Mouse (Mus musculus): Measurements from ENCODE around the gene Rpl37a. TPM values are rescaled to one million over a fixed set of nuclear protein-coding genes. Genes with fewer than 3 reads are reported as not detected.

Rpl37a gene
- polyA plus RNA-seq, 1 experiment, result 531 TPM

DNA sequence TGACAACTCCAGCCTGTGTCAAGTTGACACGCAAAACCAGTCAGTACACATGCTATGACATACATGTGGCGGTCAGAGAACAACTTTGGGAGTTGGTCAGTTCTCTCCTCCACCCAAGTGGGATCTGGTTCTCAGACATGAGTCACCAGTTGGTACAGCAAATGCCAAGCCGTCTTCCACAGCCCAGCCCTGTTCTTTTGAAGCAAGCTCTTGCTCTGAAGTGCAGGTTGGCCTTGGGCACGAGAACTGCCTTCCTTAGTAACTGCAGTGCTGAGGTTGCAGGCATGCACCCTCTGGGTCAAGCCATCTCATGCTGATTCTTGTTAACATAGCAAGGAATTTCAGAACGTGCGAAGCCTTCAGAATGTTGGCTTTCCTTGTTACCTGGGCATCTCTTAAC lies 42.1 kb downstream of the Rpl37a start:
- Histone ChIP-seq H3K4me1 (ENCODE audit: control insufficient read depth, insufficient read depth, low read length) (no peaks in the 10 kb centered on the region), H3K4me3 (replicated peaks; ENCODE audit: extremely low read depth, low read depth, low read length) (no peak overlapping the region)
- TF ChIP-seq POLR2A (IDR thresholded peaks at IDR 0.05; ENCODE audit: borderline replicate concordance, extremely low read depth, low read depth, low read length), result no peak
- WGBS, result 71% methylated on average over 6 of the region's 6 CpGs
- DNase-seq, result no peak

DNA sequence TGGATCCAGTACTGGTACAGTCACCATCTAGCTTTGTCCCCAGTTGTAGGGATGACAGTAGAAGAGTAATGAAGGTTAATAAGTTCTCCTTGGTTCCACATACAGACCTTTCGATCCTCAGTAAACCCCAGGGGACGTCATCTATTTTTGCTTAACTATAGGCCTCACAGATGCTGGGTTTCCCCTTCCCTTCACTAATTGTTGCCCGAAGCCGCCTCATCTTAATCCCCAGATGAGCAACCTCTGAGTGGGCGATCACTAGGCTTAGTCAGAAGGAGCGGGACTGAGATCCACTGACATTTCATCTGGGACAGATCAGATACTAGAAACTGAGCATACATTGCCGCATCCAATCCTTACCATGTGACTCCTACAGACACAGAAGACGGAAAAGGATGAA lies 44.1 kb downstream of the Rpl37a start:
- WGBS, result 81% methylated on average over 8 of the region's 8 CpGs
- DNase-seq, result no peak
- Histone ChIP-seq H3K4me1 (ENCODE audit: control insufficient read depth, insufficient read depth, low read length) (no peaks in the 10 kb centered on the region), H3K4me3 (replicated peaks; ENCODE audit: extremely low read depth, low read depth, low read length) (no peak overlapping the region)
- TF ChIP-seq CTCF (IDR thresholded peaks at IDR 0.05; ENCODE audit: insufficient read depth, low read length), result no peak
- no peak for TF ChIP-seq POLR2A (IDR thresholded peaks at IDR 0.05; ENCODE audit: borderline replicate concordance, extremely low read depth, low read depth, low read length)

DNA sequence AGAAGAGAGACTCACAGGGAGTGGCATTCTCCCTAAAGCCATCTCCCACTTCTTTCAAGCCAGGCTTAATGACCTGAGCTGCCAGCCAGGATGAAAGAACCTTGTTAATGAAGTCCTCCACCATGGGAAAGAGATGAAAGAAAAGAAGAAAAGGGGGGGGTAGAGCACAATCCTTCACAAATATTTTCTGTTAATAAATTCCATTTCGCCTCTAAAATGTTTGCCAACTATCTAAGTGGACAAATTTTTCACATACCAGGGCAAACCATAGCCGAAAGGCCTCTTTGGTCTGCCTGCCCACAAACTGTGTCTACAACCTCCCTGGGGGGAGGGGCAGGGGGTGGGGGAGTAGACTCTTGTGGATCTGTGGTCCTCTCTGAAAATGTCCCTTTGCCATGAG lies 44.7 kb downstream of the Rpl37a start:
- Histone ChIP-seq H3K4me1 (ENCODE audit: control insufficient read depth, insufficient read depth, low read length) (no peaks in the 10 kb centered on the region), H3K4me3 (replicated peaks; ENCODE audit: extremely low read depth, low read depth, low read length) (no peak overlapping the region)
- TF ChIP-seq CTCF (IDR thresholded peaks at IDR 0.05; ENCODE audit: insufficient read depth, low read length) (no peak), POLR2A (IDR thresholded peaks at IDR 0.05; ENCODE audit: borderline replicate concordance, extremely low read depth, low read depth, low read length) (no peak)
- no peak for DNase-seq
- WGBS, result 54% methylated on average over 2 of the region's 2 CpGs

DNA sequence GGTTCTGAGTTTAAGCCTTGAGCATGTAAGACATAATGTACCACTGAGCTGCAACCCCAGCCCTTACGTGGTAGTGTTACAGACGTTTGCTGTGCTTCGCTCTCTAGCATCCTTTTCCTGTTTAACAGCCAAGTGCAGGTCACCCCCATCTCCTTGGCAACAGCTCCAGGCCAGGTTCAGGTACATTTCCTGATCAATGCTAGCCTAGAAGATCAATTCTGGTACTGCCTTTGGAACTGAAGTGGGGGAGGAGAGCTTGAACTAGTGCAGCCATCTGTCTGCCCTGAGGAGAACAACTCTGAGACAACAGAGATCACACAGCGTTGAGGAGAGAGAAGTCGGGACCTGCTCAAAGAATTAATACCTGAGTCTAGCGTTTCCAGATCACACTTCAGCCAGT lies 48.7 kb downstream of the Rpl37a start:
- Histone ChIP-seq H3K4me1 (ENCODE audit: control insufficient read depth, insufficient read depth, low read length) (no peaks in the 10 kb centered on the region), H3K4me3 (replicated peaks; ENCODE audit: extremely low read depth, low read depth, low read length) (no peak overlapping the region)
- WGBS, result 82% methylated on average over 6 of the region's 6 CpGs
- TF ChIP-seq CTCF (IDR thresholded peaks at IDR 0.05; ENCODE audit: insufficient read depth, low read length) (no peak), POLR2A (IDR thresholded peaks at IDR 0.05; ENCODE audit: borderline replicate concordance, extremely low read depth, low read depth, low read length) (no peak)
- DNase-seq, result no peak

Other genes starting within 250 kb of the Rpl37a start
- 1.1 and 1.4 TPM in 2 replicates for gene March4, start 174.4 kb upstream of the Rpl37a start, polyA plus RNA-seq (2012; rRNA removed)
- 25.3 and 29.5 TPM in 2 replicates for gene Smarcal1, start 128.0 kb upstream of the Rpl37a start, polyA plus RNA-seq (2012; rRNA removed)
- gene Ankar, start 10.7 kb upstream of the Rpl37a start, polyA plus RNA-seq (2012; rRNA removed), result not detected in 2 replicates
- 308 and 450 TPM in 2 replicates for gene Igfbp2, start 113.2 kb downstream of the Rpl37a start, polyA plus RNA-seq (2012; rRNA removed)
- 91.2 and 118 TPM in 2 replicates for gene Igfbp5, start 163.6 kb downstream of the Rpl37a start, polyA plus RNA-seq (2012; rRNA removed)

All from lung, adult 2 months (tissue).